Mouse (Mus musculus) forebrain, postnatal 0 days (tissue): ENCODE measurements around the gene Egflam. TPM values are rescaled to one million over a fixed set of nuclear protein-coding genes. Genes with fewer than 3 reads are reported as not detected.

Source experiments
- ATAC-seq: fragments of 200-750 bp; cut with Nextera tagmentation; 2 replicates; pipeline ENCODE4 v1.8.0; 2017; ENCODE audit warnings: mild to moderate bottlenecking, moderate library complexity
- DNase-seq: peaks from one replicate; pipeline ENCODE4 v3.0.0-alpha.2; 2015
- H3K27ac ChIP-seq: fragments of 300-500 bp; sonication (generic); 2 replicates; pipeline ENCODE4 v1.5.1; 2014; ENCODE audit warnings: low read depth, mild to moderate bottlenecking, antibody characterized with exemption, low read length, moderate library complexity, mixed read lengths
- H3K27me3 ChIP-seq: fragments of 300-500 bp; sonication (generic); 2 replicates; pipeline ENCODE4 v1.6.1; 2014; ENCODE audit warnings: mild to moderate bottlenecking, low read length, mixed read lengths; ENCODE audit not compliant: insufficient read depth
- H3K36me3 ChIP-seq: fragments of 300-500 bp; sonication (generic); 2 replicates; pipeline ENCODE4 v1.6.1; 2014; ENCODE audit warnings: mild to moderate bottlenecking, moderate library complexity; ENCODE audit not compliant: insufficient read depth
- H3K4me1 ChIP-seq: fragments of 300-500 bp; sonication (generic); 2 replicates; pipeline ENCODE4 v1.6.1; 2014; ENCODE audit warnings: antibody characterized with exemption; ENCODE audit not compliant: insufficient read depth
- H3K4me2 ChIP-seq: fragments of 300-500 bp; sonication (generic); 2 replicates; pipeline ENCODE4 v1.6.1; 2014; ENCODE audit warnings: low read depth, mild to moderate bottlenecking, moderate library complexity
- H3K4me3 ChIP-seq: fragments of 300-500 bp; sonication (generic); 2 replicates; pipeline ENCODE4 v1.5.1; 2014; ENCODE audit warnings: low read depth, low read length, mixed read lengths
- H3K9ac ChIP-seq: fragments of 300-500 bp; sonication (generic); 2 replicates; pipeline ENCODE4 v1.6.1; 2014; ENCODE audit warnings: mild to moderate bottlenecking
- H3K9me3 ChIP-seq: fragments of 300-500 bp; sonication (generic); 2 replicates; pipeline ENCODE4 v1.6.1; 2016; ENCODE audit warnings: low read length
- CTCF ChIP-seq: sonication (generic); IDR thresholded peaks from 2 replicates; pipeline ENCODE4 v1.5.1; 2016; ENCODE audit warnings: antibody characterized with exemption, control low read depth, low read depth
- WGBS: fragments of 180-500 bp; shearing (Covaris S2); extraction: QIAGEN DNeasy Blood & Tissue Kit; methylation state at CpG from one replicate; pipeline ENCODE4 v1.1.7; 2014; 5-methylcytosine and 5-hydroxymethylcytosine counted together
- polyA plus RNA-seq: library from polyadenylated mRNA; unstranded; fragments of >200 nt; fragmentation: Nextera tagmentation; extraction: Ambion mirVana; gene quantifications from 2 replicates; pipeline ENCODE4 v1.2.1, GENCODE M21; 2015
- total RNA-seq: library from RNA; depleted of rRNA; stranded (reverse); fragments of >200 nt; gene quantifications from 2 replicates; pipeline ENCODE4 v1.2.3, GENCODE M21; 2014

The Egflam gene
- total and polyA plus RNA-seq, 2 experiments from 2014 or later, result 4.5 to 5.1 TPM

DNA sequence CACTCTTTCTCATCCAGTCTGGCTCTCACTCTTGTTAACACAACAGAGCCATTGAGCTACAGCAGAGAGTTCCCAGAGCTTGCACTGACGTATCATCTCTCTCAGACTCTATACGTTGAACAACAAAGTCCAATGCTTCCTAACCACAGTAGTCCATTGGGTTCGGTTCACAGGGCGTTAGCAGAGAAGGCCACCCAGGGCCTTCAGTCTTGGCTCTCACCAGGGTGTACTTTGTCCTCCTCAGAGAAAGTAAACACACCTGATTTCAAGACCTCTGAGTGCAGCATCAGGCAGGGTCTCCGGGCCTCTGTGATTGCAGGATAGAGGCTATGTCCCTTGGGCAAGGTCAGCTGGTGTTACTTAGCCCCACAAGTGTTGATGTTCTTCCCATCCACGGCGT, 190.9 kb downstream of the Egflam start:
- no peak for TF ChIP-seq CTCF
- H3K36me3 ChIP-seq, result no peaks in the 10 kb centered on the region
- no peak overlapping the region for H3K4me3 ChIP-seq
- no peaks in the 10 kb centered on the region for H3K9me3 ChIP-seq
- no peak overlapping the region for H3K27ac ChIP-seq
- 88% methylated on average over 7 of the region's 7 CpGs for WGBS
- no peak overlapping the region for H3K9ac ChIP-seq
- no peaks in the 10 kb centered on the region for H3K4me1 ChIP-seq
- DNase-seq (no peak), ATAC-seq (no peak)
- no peak overlapping the region for H3K4me2 ChIP-seq
- H3K27me3 ChIP-seq, result no peaks in the 10 kb centered on the region

DNA sequence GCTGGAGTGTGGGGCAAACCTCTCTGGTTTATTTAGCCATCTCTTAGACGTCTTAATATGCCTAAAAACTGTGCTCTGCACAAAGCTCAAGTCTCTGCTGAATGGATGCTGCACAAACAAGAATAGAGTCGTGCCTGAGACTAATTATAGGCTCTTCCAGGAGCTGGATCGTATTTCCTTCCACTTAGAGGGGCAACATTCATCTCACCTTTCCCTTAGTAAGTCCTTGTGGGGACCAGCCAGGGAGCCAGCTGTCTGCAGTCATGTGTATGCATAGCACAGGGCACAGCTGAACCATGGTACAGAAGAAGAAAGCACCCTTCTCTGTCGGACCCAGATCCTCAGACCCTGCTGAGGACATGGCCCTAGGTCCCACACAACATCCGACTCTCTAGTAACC, 192.1 kb downstream of the Egflam start:
- H3K9ac ChIP-seq, result no peak overlapping the region
- H3K9me3 ChIP-seq, result no peaks in the 10 kb centered on the region
- no peak for DNase-seq
- no peak overlapping the region for H3K4me2 ChIP-seq
- 32% methylated on average over 5 of the region's 5 CpGs for WGBS
- no peaks in the 10 kb centered on the region for H3K27me3 ChIP-seq
- no peaks in the 10 kb centered on the region for H3K36me3 ChIP-seq
- TF ChIP-seq CTCF, result no peak
- H3K4me1 ChIP-seq, result no peaks in the 10 kb centered on the region
- no peak for ATAC-seq
- H3K27ac ChIP-seq, result no peak overlapping the region
- no peak overlapping the region for H3K4me3 ChIP-seq

DNA sequence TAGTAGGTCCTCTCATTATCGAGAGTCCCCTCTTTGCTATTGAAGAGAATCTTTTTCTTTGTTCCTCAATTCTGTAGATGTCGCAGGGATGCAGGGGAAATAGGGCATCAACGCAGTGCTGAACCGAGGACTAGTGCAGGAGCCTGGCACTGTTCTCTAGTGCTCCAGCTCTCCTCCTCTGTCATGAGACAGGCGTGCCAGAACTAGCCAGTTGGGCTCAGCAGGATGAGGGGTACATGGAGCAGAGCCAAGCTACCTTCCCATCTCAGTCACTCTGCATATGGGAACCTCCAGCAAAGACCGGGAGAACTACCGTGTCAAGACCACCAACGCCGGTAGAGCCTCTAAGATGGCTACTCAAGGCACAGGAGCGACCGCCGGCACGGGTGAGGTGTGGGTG, 193.3 kb downstream of the Egflam start:
- DNase-seq (no peak), ATAC-seq (no peak)
- Histone ChIP-seq H3K36me3 (no peaks in the 10 kb centered on the region), H3K4me2 (no peak overlapping the region), H3K4me1 (no peaks in the 10 kb centered on the region), H3K9me3 (no peaks in the 10 kb centered on the region), H3K27ac (no peak overlapping the region), H3K27me3 (no peaks in the 10 kb centered on the region), H3K4me3 (no peak overlapping the region), H3K9ac (no peak overlapping the region)
- TF ChIP-seq CTCF, result no peak
- WGBS, result 61% methylated on average over 13 of the region's 13 CpGs

DNA sequence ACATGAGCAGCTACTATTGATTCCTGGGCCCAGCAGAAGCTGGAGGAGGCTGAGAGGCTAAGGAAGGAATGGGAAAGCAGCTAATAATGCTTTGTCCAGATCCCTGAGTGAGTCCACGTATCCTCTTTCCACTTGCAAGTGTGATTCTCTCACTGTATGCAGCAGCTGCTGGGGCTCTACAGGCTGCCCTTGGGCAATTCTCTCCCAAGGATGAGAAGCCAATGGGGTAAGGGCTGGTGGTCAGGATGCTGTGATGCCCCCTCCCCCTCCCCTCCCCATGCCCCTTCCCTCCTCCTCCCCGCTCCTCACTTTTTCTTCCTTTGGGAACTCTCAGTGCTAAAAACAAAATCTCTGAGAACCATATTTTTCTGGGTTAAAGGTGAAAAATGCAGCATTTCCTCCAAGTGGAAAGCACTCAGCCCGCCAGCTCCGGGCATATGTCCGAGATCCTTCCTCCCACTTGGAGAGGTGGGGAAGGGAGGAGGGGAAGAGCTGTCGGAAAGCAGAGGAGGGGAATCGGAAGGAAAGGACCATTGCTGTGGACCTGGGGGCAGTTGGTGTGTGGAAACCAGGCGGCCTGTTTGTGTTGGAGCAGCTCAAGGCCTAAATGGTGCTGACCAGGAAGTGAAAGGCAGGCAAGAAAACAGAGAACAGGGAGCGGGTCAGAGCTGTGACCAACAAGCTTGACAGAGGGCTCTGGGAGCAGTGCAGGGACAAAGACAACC, 194.4 kb downstream of the Egflam start:
- WGBS, result 68% methylated on average over 9 of the region's 9 CpGs
- Histone ChIP-seq H3K36me3 (no peaks in the 10 kb centered on the region), H3K4me3 (no peak overlapping the region), H3K4me2 (no peak overlapping the region), H3K9ac (no peak overlapping the region), H3K9me3 (no peaks in the 10 kb centered on the region), H3K27me3 (no peaks in the 10 kb centered on the region), H3K27ac (no peak overlapping the region), H3K4me1 (no peaks in the 10 kb centered on the region)
- no peak for TF ChIP-seq CTCF
- DNase-seq (no peak), ATAC-seq (no peak)

DNA sequence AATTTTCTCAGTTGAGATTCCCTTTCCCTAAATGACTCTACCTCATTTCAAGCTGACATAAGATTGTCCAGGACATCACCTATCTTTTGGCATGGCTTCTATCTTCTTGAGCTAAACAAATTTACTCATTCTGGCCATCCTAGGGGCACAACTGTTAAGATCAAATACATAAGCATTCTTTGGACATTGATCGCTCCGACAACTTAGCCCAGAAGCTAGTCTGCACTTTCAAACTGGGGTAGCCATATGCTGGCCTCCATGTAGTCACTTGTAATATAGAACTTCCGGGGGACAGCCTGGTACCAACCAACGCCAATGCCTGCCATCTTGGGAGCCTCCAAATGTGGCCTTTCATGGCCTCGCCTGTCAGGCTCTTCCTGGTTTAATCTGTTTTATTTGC, 195.2 kb downstream of the Egflam start:
- no peak overlapping the region for H3K9ac ChIP-seq
- no peak for DNase-seq
- H3K36me3 ChIP-seq, result no peaks in the 10 kb centered on the region
- no peaks in the 10 kb centered on the region for H3K27me3 ChIP-seq
- no peaks in the 10 kb centered on the region for H3K4me1 ChIP-seq
- no peak overlapping the region for H3K27ac ChIP-seq
- WGBS, result 88% methylated on average over 5 of the region's 5 CpGs
- H3K9me3 ChIP-seq, result no peaks in the 10 kb centered on the region
- no peak overlapping the region for H3K4me3 ChIP-seq
- no peak overlapping the region for H3K4me2 ChIP-seq
- no peak for TF ChIP-seq CTCF
- ATAC-seq, result no peak

- no peak for TF ChIP-seq CTCF
- no peaks in the 10 kb centered on the region for H3K36me3 ChIP-seq
- ATAC-seq, result no peak
- no peaks in the 10 kb centered on the region for H3K27me3 ChIP-seq
- DNase-seq, result no peak
- no peaks in the 10 kb centered on the region for H3K9me3 ChIP-seq
- no peak overlapping the region for H3K27ac ChIP-seq
- 61% methylated on average over 9 of the region's 9 CpGs for WGBS
- no peak overlapping the region for H3K4me2 ChIP-seq
- H3K4me3 ChIP-seq, result no peak overlapping the region
- H3K4me1 ChIP-seq, result no peaks in the 10 kb centered on the region
- no peak overlapping the region for H3K9ac ChIP-seq
Observed at GRCm38 (mm10) chr15:7201421-7202380, 196.5 kb downstream of the Egflam start.

DNA sequence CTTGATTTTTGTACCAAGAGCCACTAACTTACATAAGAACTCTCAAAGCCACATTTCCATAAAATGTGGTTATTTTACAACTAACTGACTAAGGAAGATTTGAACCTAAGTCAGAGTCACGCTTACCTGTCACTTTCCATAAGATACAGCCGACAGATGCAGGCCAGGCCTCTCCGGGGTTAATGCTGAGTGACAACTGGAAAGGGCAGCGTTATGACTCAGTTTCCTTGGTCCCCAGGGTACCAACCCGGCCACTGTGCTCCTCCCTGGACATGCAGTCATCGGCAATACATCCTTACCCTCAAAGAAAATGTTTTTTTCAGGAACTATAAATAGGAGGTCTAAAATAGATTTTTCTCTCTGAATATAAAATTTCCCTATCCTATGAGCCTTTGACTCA, 197.9 kb downstream of the Egflam start:
- H3K27me3 ChIP-seq, result no peaks in the 10 kb centered on the region
- DNase-seq (no peak), ATAC-seq (no peak)
- no peak for TF ChIP-seq CTCF
- H3K9me3 ChIP-seq, result no peaks in the 10 kb centered on the region
- no peaks in the 10 kb centered on the region for H3K36me3 ChIP-seq
- 82% methylated on average over 6 of the region's 6 CpGs for WGBS
- no peak overlapping the region for H3K4me3 ChIP-seq
- no peak overlapping the region for H3K4me2 ChIP-seq
- H3K27ac ChIP-seq, result no peak overlapping the region
- no peak overlapping the region for H3K9ac ChIP-seq
- peaks cover 9% of the 10 kb centered on the region; the same call in 1 of the 2 replicates for H3K4me1 ChIP-seq
